Mouse (Mus musculus) small intestine, adult 2 months (tissue): ENCODE measurements around the gene Epb41l2.

Source experiments
- CTCF ChIP-seq: fragments of 200-500 bp; IDR thresholded peaks from 2 replicates; pipeline ENCODE4 v1.5.1; 2012; ENCODE audit warnings: low read depth, mild to moderate bottlenecking, control low read depth, inconsistent platforms, low read length, moderate library complexity, mixed read lengths; ENCODE audit not compliant: insufficient replicate concordance, insufficient read length; ENCODE audit errors: extremely low read depth
- POLR2A ChIP-seq: fragments of 200-500 bp; IDR thresholded peaks from 2 replicates; pipeline ENCODE4 v1.6.1; 2012; ENCODE audit warnings: low read depth, mild to moderate bottlenecking, control low read depth, inconsistent platforms, low read length, moderate library complexity

DNA sequence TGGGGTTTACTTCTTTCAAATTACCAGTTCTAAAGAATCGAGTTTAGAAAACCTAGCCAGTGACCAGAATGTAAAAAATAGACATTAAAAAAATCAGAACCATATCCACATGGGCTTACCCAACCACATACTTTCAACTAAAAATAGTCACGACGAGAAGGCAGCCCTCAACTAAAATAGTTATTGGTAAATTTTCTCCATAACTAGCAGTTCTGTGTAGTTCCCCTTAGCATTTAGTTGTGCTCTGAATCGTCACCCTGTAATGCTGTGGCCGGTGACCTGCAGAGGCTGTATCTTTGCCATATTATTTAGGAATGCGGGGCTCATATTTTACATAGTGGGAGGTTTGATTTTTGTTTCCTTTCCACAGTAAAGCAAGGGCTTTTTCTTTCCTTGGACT, 2.6 kb downstream of the Epb41l2 start:
- TF ChIP-seq CTCF (no peak), POLR2A (no peak)
